Mouse (Mus musculus) gastrocnemius, adult 8-10 months (tissue): ENCODE data around the gene Olfr1098. TPM values are rescaled to one million over a fixed set of nuclear protein-coding genes. Genes with fewer than 3 reads are reported as not detected.

Experiments
- DNase-seq, 2 experiments: peaks; one replicate each; pipeline ENCODE4 v3.0.0; 2022; ENCODE audit warnings: low spot score in 2 of 2
- total RNA-seq, 4 experiments: library from RNA; stranded (reverse); gene quantifications; 2 replicates each; pipeline ENCODE4 v1.2.4; 2022

Olfr1098 gene
- not detected for total RNA-seq

DNA sequence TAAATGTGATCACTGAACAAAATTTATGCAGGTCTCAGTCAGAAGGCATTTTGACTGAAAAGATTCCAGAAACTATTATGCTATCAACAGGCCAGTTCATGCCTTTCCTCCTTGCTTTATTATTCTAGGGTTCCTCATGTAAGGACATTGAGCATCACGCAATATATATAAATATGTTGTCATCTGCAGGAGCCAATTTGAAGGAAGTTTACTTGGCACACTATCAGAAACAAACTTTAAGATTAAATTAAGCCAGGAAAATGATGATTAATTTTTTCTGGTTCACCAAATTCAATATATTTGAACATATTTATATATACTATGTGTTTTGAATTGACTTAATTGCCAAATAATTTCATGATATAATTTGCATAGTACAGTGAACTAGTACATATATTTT is at the start of gene Olfr1098:
Gene Olfr1098, minus strand, starts transcription at position 101 of the 400 bp plus-strand sequence.
- DNase-seq, result no peak

DNA sequence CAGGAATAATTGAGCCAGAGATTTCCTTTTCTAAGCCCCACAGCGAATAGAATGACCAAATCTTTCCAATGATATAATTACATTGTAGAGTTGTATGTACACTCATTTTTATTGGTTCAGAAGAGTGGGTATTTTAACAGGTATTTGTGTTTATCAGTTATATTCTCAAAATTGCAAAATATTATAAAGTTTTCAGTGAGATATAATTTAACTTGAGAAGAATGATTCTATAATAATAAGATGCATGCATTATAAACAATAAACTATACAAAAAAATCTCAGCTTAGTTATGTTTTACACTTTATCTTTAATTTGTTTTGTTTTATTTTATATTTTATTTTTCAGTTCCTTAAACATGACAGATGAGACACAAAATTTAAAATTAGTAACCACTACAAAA is 36.2 kb upstream of the Olfr1098 start, which contains the start of gene Olfr1099:
Gene Olfr1099, minus strand, starts transcription at position 101 of the 400 bp plus-strand sequence.
- no peak for DNase-seq

- no peak for DNase-seq
Measured at GRCm38 (mm10) chr2:86926557-86926956, 2.2 kb upstream of the Olfr1098 start.

GRCm38 (mm10) chr2:86905647-86906046 is 18.7 kb downstream of the Olfr1098 start:
- DNase-seq, result no peak

GRCm38 (mm10) chr2:86892116-86892515 is 32.2 kb downstream of the Olfr1098 start, which contains the start of gene Olfr1097:
Gene Olfr1097, minus strand, starts transcription at chr2:86892216.
- DNase-seq, result no peak

DNA sequence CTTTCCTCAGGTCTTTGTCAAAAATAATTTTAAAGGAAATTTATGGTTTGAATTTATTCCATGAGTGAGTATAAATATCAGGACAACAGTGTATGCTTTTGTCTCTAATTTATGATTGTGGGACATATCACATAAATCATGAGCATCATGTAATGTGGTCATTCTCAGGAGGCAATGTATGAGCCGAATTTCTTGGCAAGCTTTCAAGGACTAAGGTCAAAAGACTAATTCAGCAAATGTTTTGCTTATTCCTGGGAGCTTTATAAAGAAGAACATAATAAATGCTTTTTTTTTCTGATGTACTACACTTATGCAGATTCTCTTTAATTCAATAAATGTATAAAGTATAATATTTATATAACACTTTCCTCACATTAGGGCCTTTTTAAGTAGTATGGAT is 49.6 kb downstream of the Olfr1098 start, which contains the start of gene Gm13723:
Gene Gm13723, minus strand, starts transcription at position 101 of the 400 bp plus-strand sequence.
- no peak for DNase-seq

Other genes starting within 250 kb of the Olfr1098 start
- not detected for gene Olfr1086, start 244.5 kb downstream of the Olfr1098 start, total RNA-seq
- not detected for gene Olfr1087, start 226.2 kb downstream of the Olfr1098 start, total RNA-seq
- not detected for gene Olfr1089, start 190.8 kb downstream of the Olfr1098 start, total RNA-seq
- gene Olfr1090, start 165.6 kb downstream of the Olfr1098 start, total RNA-seq, result not detected
- gene Olfr1093, start 142.1 kb downstream of the Olfr1098 start, total RNA-seq, result not detected
- not detected for gene Olfr141, start 114.5 kb downstream of the Olfr1098 start, total RNA-seq
- gene Olfr1094, start 99.9 kb downstream of the Olfr1098 start, total RNA-seq, result not detected
- gene Olfr1095, start 72.8 kb downstream of the Olfr1098 start, total RNA-seq, result not detected
- gene Gm13723, start 49.7 kb downstream of the Olfr1098 start, total RNA-seq, result not detected
- not detected for gene Olfr1097, start 32.3 kb downstream of the Olfr1098 start, total RNA-seq
- not detected for gene Olfr1099, start 36.1 kb upstream of the Olfr1098 start, total RNA-seq
- gene Olfr1100, start 55.4 kb upstream of the Olfr1098 start, total RNA-seq, result not detected
- gene Olfr1101, start 66.7 kb upstream of the Olfr1098 start, total RNA-seq, result not detected
- gene Olfr1102, start 73.9 kb upstream of the Olfr1098 start, total RNA-seq, result not detected
- gene Olfr1104, start 102.5 kb upstream of the Olfr1098 start, total RNA-seq, result not detected
- gene Olfr1105, start 112.0 kb upstream of the Olfr1098 start, total RNA-seq, result not detected
- not detected for gene Olfr1106, start 127.7 kb upstream of the Olfr1098 start, total RNA-seq
- gene Olfr1107, start 151.3 kb upstream of the Olfr1098 start, total RNA-seq, result not detected
- not detected for gene Olfr1109, start 171.5 kb upstream of the Olfr1098 start, total RNA-seq
- not detected for gene Olfr259, start 190.0 kb upstream of the Olfr1098 start, total RNA-seq
- gene Olfr1110, start 215.8 kb upstream of the Olfr1098 start, total RNA-seq, result not detected
- gene Olfr1111, start 228.1 kb upstream of the Olfr1098 start, total RNA-seq, result not detected